Mouse (Mus musculus) heart, adult 2 months (tissue): Measurements from ENCODE around the gene Eps8.

ENCODE experiments used
- CTCF ChIP-seq: fragments of 200-600 bp; IDR thresholded peaks from 2 replicates; pipeline ENCODE4 v1.8.1; 2022; ENCODE audit warnings: antibody characterized with exemption, mild to moderate bottlenecking, moderate library complexity
- POLR2A ChIP-seq: fragments of 200-500 bp; IDR thresholded peaks from 2 replicates; pipeline ENCODE4 v1.6.1; 2011; ENCODE audit warnings: mild to moderate bottlenecking, low read depth, low read length, control low read depth; ENCODE audit not compliant: insufficient read depth

DNA sequence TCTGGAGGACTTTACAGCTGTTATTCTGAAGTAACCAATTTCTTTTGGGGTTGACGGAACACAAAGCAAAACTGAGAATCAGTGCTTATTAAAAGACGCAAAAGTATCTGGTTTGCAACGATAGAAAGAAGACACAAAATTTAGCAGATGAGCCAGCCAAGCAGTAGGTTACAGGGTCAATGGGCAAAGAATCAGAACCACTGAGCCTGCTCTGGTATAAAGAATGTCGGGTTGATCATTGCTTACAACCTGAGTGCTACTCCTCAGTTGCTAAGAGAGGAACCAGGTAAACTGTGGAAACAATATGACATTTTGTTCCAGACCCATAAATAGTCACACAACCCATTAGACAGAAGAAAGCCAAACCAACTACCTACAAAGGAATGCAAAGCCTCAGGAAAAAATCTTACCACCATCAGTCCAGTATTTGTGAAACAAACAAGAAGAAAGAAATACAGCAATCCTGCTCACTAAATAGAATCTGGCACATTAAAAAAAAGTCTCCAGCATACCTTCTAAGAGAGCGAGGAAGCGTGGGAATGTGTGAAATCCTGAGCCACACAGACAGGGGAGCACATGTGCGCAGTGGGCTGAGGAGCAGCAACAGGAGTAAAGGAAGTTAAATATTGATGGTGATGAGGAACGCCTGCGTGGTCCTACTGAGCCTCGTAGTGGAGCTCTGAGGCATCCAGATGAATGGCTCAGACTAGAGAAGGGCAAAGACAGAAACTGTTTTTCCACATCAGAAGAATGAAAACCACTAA, 66.0 kb downstream of the Eps8 start:
- TF ChIP-seq CTCF (no peak), POLR2A (no peak)
